Mouse (Mus musculus) heart, embryonic 10.5 days (tissue): ENCODE measurements around the gene Epop. TPM values are rescaled to one million over a fixed set of nuclear protein-coding genes. Genes with fewer than 3 reads are reported as not detected.

Source experiments
- DNase-seq: peaks from one replicate; pipeline ENCODE4 v3.0.0-alpha.2; 2017; ENCODE audit warnings: low spot score
- H3K27ac ChIP-seq: fragments of 300-500 bp; sonication (generic); 2 replicates; pipeline ENCODE4 v1.5.1; 2016; ENCODE audit warnings: mild to moderate bottlenecking
- H3K27me3 ChIP-seq: fragments of 300-500 bp; sonication (generic); 2 replicates; pipeline ENCODE4 v1.6.1; 2016; ENCODE audit warnings: mild to moderate bottlenecking; ENCODE audit not compliant: poor library complexity, insufficient read depth, severe bottlenecking
- H3K36me3 ChIP-seq: fragments of 300-500 bp; sonication (generic); 2 replicates; pipeline ENCODE4 v1.6.1; 2016; ENCODE audit warnings: mild to moderate bottlenecking, moderate library complexity
- H3K4me1 ChIP-seq: fragments of 300-500 bp; sonication (generic); 2 replicates; pipeline ENCODE4 v1.6.1; 2016; ENCODE audit warnings: mild to moderate bottlenecking
- H3K4me3 ChIP-seq: fragments of 300-500 bp; sonication (generic); 2 replicates; pipeline ENCODE4 v1.5.1; 2016; ENCODE audit warnings: mild to moderate bottlenecking, moderate library complexity
- H3K9me3 ChIP-seq: fragments of 300-500 bp; sonication (generic); 2 replicates; pipeline ENCODE4 v1.6.1; 2016; ENCODE audit warnings: mild to moderate bottlenecking, moderate library complexity
- WGBS: fragments of 180-500 bp; shearing (Covaris S2); methylation state at CpG from one replicate; pipeline ENCODE4 v1.1.7; 2016; 5-methylcytosine and 5-hydroxymethylcytosine counted together
- microRNA-seq: library from miRNA; unstranded; fragments of <30 nt; microRNA quantifications from one replicate; pipeline ENCODE4, GENCODE M21; 2017
- polyA plus RNA-seq: library from polyadenylated mRNA; unstranded; fragments of >200 nt; fragmentation: Nextera tagmentation; extraction: Ambion mirVana; gene quantifications from 2 replicates; pipeline ENCODE4 v1.2.1, GENCODE M21; 2016

Epop gene
- polyA plus RNA-seq, 1 experiment from 2014 or later: 8.5 TPM

DNA sequence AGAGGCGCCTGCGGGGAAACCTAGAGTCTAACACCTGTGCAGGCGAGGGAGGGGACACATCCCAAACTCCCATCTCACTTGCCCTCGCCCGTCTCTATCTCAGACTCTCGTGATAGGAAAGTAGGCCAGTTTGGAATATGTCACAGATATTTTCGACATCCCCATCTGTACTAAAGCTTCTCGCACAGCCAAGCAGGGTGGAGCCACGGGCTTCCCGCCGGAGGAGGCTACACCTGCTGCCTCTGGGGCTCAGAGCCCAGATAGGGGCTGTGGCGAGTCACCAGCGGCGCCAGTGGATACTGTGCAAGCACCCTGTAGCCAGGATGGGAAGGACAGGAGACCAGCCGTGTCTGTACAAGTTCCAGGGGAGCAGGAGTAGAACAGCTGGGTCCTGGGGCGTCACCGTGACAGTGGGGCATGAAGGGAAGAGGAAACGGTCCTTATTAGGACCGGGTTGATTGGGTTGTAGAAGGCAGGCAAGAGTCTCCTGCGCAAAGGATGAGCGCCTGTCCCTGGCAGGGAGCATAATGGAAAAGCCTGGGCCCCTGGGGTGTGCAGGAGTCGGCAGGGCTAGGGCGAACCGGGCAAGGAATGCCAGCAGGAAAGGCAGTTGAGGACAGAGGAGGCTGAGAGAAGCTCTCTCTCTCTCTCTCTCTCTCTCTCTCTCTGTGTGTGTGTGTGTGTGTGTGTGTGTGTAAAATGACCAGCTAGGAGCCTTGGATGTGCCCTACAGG is 39.1 kb downstream of the Epop start:
- peaks cover 20% of the 10 kb centered on the region for H3K4me1 ChIP-seq
- no peak overlapping the region for H3K4me3 ChIP-seq
- no peak overlapping the region; the same call in 1 of the 2 replicates for H3K27ac ChIP-seq
- no peaks in the 10 kb centered on the region for H3K9me3 ChIP-seq
- DNase-seq: no peak
- no peaks in the 10 kb centered on the region for H3K36me3 ChIP-seq
- peaks cover 14% of the 10 kb centered on the region for H3K27me3 ChIP-seq
- 35% methylated on average over 24 of the region's 24 CpGs for WGBS

DNA sequence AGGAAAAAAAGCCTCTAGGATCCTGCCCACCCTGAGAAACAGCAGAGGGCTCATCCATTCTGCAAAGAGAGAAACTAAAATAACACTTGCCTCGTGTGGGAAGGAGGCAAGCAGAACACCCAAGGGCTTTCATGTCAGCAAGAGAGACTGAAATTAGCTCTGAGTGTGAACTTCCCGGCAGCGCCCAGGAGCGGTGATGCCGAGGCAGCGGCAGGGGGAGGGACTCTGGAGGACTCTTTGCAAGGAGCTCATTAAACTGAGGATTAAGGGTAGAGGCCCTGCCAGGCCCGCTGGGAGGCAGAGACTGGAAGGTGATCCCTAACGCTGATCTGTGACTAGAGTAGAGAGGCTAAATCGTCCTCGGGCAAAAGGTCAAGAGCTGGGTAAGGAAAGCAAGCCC is 40.3 kb downstream of the Epop start:
- H3K4me1 ChIP-seq: peaks cover 20% of the 10 kb centered on the region
- no peaks in the 10 kb centered on the region for H3K36me3 ChIP-seq
- H3K4me3 ChIP-seq: 0 out of 2 replicates have a peak overlapping the region, but pooled peaks have one; percentile 19
- no peaks in the 10 kb centered on the region for H3K9me3 ChIP-seq
- 5% methylated on average over 10 of the region's 10 CpGs for WGBS
- H3K27me3 ChIP-seq: peaks cover 14% of the 10 kb centered on the region
- no peak overlapping the region for H3K27ac ChIP-seq
- DNase-seq: no peak

GRCm38 (mm10) chr11:97585932-97586331 is 43.6 kb downstream of the Epop start:
- Histone ChIP-seq H3K9me3 (no peaks in the 10 kb centered on the region), H3K36me3 (no peaks in the 10 kb centered on the region), H3K27me3 (peaks cover 14% of the 10 kb centered on the region), H3K27ac (peak overlapping the region; percentile 67), H3K4me1 (peaks cover 20% of the 10 kb centered on the region), H3K4me3 (peak overlapping the region; percentile 6; the same call in 1 of the 2 replicates)
- 22% methylated on average over 10 of the region's 10 CpGs for WGBS
- DNase-seq: no peak

GRCm38 (mm10) chr11:97584476-97584875 is 45.0 kb downstream of the Epop start:
- no peak overlapping the region for H3K4me3 ChIP-seq
- no peaks in the 10 kb centered on the region for H3K9me3 ChIP-seq
- peaks cover 12% of the 10 kb centered on the region for H3K4me1 ChIP-seq
- H3K36me3 ChIP-seq: no peaks in the 10 kb centered on the region
- H3K27ac ChIP-seq: no peak overlapping the region
- H3K27me3 ChIP-seq: peaks cover 10% of the 10 kb centered on the region
- DNase-seq: no peak
- 70% methylated on average over 7 of the region's 7 CpGs for WGBS

- Histone ChIP-seq H3K4me1 (peaks cover 14% of the 10 kb centered on the region), H3K4me3 (no peak overlapping the region), H3K36me3 (no peaks in the 10 kb centered on the region), H3K27ac (no peak overlapping the region), H3K9me3 (no peaks in the 10 kb centered on the region), H3K27me3 (peaks cover 59% of the 10 kb centered on the region)
- DNase-seq: no peak
- WGBS: 24% methylated on average over 10 of the region's 10 CpGs
These were observed 50.2 kb downstream of the Epop start for GRCm38 (mm10) chr11:97579088-97579857.

DNA sequence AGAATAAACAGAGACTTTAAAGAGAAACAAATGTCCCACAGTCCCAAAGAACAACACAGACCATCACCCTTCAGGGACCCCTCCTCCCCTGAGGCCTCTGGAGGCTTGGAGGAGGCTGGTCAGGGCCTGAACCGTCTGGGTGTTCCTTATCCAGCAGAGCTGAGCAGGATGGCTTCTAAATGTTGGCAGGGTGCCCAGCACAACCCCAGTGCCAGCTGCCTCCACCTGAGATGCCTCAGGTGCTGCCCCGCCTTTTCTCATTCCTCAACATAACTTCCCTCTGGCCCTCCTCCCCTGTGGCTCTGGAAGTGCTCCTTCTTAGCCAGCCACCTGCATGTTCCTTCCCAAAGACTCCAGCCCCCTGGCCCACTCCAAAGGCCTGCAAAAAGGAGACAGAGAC is 51.2 kb downstream of the Epop start:
- H3K27ac ChIP-seq: no peak overlapping the region
- H3K4me1 ChIP-seq: peaks cover 20% of the 10 kb centered on the region
- 30% methylated on average over 2 of the region's 2 CpGs for WGBS

More for the DNA sequence above, 51.2 kb downstream of the Epop start:
- H3K9me3 ChIP-seq: no peaks in the 10 kb centered on the region
- DNase-seq: no peak
- H3K4me3 ChIP-seq: no peak overlapping the region
- H3K27me3 ChIP-seq: peaks cover 69% of the 10 kb centered on the region
- no peaks in the 10 kb centered on the region for H3K36me3 ChIP-seq

Small RNA genes within 50 kb of the gene (microRNA-seq; reads per million reads assigned to microRNA genes)
- not detected for gene Gm24158
- 0.76 reads per million for gene Mir6927

Other genes starting within 250 kb of the Epop start
- 6.8 and 7.8 TPM in 2 replicates for gene Arhgap23, start 214.2 kb downstream of the Epop start, polyA plus RNA-seq
- 1.3 TPM in 2 replicates for gene 4933428G20Rik, start 129.4 kb downstream of the Epop start, polyA plus RNA-seq
- 0.05 and 0.14 TPM in 2 replicates for gene Srcin1, start 53.5 kb downstream of the Epop start, polyA plus RNA-seq
- 1.7 and 2.2 TPM in 2 replicates for gene Mllt6, start 33.7 kb upstream of the Epop start, polyA plus RNA-seq
- 49.8 and 52.8 TPM in 2 replicates for gene Cisd3, start 56.1 kb upstream of the Epop start, polyA plus RNA-seq
- 9.7 and 13.5 TPM in 2 replicates for gene Pcgf2, start 70.8 kb upstream of the Epop start, polyA plus RNA-seq
- 517 and 557 TPM in 2 replicates for gene Psmb3, start 73.7 kb upstream of the Epop start, polyA plus RNA-seq
- 0.96 and 1.3 TPM in 2 replicates for gene Pip4k2b, start 115.0 kb upstream of the Epop start, polyA plus RNA-seq
- 11.6 and 17.0 TPM in 2 replicates for gene Cwc25, start 136.9 kb upstream of the Epop start, polyA plus RNA-seq
- gene 1700001P01Rik, start 146.2 kb upstream of the Epop start, polyA plus RNA-seq: 0.30 TPM in 1 of 2 replicates, not detected in the other
- gene Rpl23, start 152.7 kb upstream of the Epop start, polyA plus RNA-seq: 387 and 414 TPM in 2 replicates
- 50.8 and 65.1 TPM in 2 replicates for gene Lasp1, start 169.3 kb upstream of the Epop start, polyA plus RNA-seq
- gene B230217C12Rik, start 211.1 kb upstream of the Epop start, polyA plus RNA-seq: 9.2 and 9.6 TPM in 2 replicates